Mouse (Mus musculus) frontal cortex, adult 2 months (tissue): ENCODE measurements at regions not wholly inside any gene's neighbourhood (a gene's known extent, or its start where the extent isn't known, plus 50 kb on each side); places are given as distances from the start of the nearest gene placed in this dataset.
"Not testable (repeated sequence)": the region's sequence is repeated elsewhere in the genome, so short reads cannot be mapped to it uniquely, and the experiment has no call there.

Source experiments
- DNase-seq, 2 experiments: peaks; one replicate each; pipeline ENCODE4 v3.0.0; 2022; ENCODE audit warnings: low spot score in 1 of 2; ENCODE audit errors: extremely low spot score in 1 of 2

- not testable (repeated sequence) for DNase-seq
Measured at GRCm38 (mm10) chr6:133724627-133725026, 128.9 kb downstream of the Kap start.

GRCm38 (mm10) chr6:133706712-133707111, 146.8 kb downstream of the Kap start:
- peak in 1 of 2 experiments; percentile 45 for DNase-seq

- DNase-seq = no peak
Measured at GRCm38 (mm10) chr6:133701625-133702024, 151.9 kb downstream of the Kap start.
